Mouse (Mus musculus) right cerebral cortex, postnatal 25 days (tissue): ENCODE results near the gene Nrg4.
"Not testable (repeated sequence)": the region's sequence is repeated elsewhere in the genome, so short reads cannot be mapped to it uniquely, and the experiment has no call there.

Experiments used
- DNase-seq: peaks from one replicate; pipeline ENCODE4 v3.0.0; 2022

Nrg4 gene

GRCm38 (mm10) chr9:55313619-55314261 lies 12.9 kb downstream of the Nrg4 start:
- no peak for DNase-seq

- peak; percentile 51 for DNase-seq
Measured at GRCm38 (mm10) chr9:55311560-55311959, 15.1 kb downstream of the Nrg4 start.

GRCm38 (mm10) chr9:55308455-55308854 lies 18.2 kb downstream of the Nrg4 start:
- no peak for DNase-seq

GRCm38 (mm10) chr9:55307557-55307956 lies 19.1 kb downstream of the Nrg4 start:
- no peak for DNase-seq

GRCm38 (mm10) chr9:55307066-55307465 lies 19.6 kb downstream of the Nrg4 start:
- DNase-seq = no peak

DNA sequence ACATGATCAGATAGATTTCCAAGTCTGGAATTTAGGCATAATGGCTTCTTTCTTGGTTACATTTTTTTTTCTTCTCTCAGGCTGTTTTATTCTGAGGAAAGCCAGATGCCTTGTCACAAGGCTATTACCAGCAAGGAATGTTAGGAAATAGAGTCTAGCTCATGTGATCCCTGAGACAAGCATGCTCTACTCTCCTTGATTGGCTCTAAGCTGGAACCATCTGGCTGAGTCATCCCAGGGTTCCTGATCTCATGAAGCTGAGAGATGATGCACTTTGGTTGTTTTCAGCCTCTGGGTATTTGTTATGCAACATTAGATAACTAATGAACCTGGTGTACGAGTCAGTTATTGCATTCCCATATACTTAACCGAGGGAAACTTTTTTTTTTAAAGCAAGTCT lies 30.4 kb downstream of the Nrg4 start:
- no peak for DNase-seq

- DNase-seq = no peak
Measured at GRCm38 (mm10) chr9:55291966-55292365, 34.7 kb downstream of the Nrg4 start.

DNA sequence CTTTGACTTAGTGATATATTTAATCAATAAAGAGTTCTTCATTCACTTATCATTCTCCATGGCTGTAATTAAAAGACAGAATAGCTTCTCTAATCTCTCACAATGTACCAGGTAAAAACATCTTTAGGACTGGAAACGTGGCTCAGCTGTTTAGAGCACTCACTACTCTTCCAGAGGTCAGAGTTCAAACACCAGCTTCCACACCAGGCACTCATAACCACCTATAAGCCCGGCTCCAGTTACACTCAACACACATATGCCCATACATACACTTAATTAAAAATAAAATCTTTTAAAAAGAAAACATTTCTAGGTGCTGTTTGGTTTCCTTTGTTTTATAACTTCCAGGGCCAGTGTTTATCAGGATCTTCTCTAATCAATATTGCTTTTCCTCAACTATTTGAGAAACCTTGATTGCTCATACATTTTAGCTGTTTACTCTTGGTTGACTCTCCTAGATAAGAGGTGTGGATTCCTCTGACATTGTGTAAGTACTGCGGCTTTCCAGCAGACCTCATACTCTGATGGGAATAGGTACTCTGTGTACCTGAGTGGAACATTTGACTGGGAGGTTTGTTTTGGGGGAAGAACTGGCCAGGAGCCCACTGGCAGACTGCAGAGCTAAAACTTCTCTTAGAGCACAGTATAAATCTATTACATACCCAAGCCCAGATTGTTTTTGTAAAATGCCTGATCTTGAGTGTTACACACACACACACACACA lies 37.0 kb downstream of the Nrg4 start:
- DNase-seq = no peak

DNA sequence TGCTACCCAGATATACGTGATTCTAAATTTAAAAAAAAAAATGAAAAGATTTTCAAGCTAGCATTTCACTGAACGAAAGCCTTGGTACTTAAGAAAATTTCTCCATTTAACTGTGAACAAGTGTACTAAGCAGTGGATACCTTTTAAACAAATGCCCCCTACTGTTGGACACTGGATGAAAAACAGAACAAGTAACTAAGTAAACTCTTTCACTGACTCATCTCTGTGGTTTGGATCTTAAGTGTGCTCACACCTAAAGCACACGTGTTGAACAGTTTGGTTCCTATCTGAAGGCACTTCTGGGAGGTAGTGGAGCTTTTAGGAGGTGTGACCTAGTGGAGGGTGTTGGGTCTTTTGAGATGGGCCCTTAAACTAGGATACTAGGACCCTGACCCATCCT lies 41.4 kb downstream of the Nrg4 start:
- DNase-seq = no peak

GRCm38 (mm10) chr9:55283516-55283915 lies 43.1 kb downstream of the Nrg4 start:
- DNase-seq = no peak

GRCm38 (mm10) chr9:55279114-55279825 lies 47.4 kb downstream of the Nrg4 start:
- DNase-seq = no peak

- DNase-seq = no peak
Measured at GRCm38 (mm10) chr9:55277562-55277961, 49.1 kb downstream of the Nrg4 start.

DNA sequence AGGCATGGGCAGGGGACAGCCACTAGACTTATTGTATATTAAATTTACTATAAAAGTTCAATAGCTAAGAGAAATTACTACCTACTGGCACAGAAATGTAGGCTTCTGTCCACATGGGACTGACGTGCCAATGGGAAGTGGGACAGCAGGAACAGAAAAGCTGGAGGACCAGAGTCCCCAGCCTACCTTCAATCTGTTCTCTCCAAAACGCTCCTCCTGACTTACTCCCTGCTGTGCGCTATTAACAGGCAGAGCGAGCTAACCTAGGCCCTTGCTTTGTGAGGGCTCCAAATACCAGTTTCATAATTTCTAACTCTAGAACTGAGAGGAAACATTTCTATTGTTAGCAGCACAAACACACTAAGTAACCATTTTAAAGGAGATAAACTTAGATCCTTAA lies 52.7 kb downstream of the Nrg4 start:
- DNase-seq = peak; percentile 14

GRCm38 (mm10) chr9:55271960-55272560 lies 54.6 kb downstream of the Nrg4 start:
- DNase-seq = no peak

- DNase-seq = no peak
Measured at GRCm38 (mm10) chr9:55264356-55265302, 62.0 kb downstream of the Nrg4 start.

DNA sequence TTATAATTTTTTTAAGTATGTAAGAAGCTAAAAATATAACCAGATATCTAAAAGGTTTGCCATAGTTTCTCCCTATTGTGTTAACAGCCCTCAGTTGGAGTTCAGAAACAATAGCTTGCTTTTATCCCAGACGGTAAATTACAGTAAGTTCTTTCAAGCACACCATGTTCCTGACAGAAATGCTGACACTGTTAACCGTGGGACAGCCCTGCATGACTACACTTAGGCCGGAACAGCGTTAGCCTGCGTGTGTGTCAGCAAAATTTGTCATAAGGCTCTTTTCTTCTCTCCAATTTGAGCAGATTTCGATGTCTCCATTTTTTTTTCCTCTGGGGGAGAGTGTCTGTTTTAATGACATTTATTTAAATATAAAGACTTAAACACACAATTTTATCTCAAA lies 66.9 kb downstream of the Nrg4 start:
- no peak for DNase-seq

DNA sequence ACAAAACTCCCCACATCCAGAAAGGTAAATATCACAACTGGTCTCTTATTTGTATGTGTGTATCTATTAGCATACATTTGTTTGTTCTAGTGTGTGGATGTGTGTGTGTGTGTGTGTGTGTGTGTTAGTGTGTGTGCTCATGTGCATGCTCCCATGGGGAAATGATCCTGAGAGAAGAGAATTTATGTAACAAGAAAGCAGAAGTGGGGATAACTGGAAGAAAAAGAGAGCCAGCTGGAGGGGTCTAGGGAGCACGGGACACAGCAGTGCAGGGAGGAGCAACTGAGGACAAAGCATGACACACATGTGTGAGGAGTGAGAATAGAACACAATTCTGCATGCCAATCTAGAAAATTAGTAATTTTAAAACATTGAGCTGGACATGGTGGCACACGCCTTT lies 69.5 kb downstream of the Nrg4 start:
- no peak for DNase-seq

DNA sequence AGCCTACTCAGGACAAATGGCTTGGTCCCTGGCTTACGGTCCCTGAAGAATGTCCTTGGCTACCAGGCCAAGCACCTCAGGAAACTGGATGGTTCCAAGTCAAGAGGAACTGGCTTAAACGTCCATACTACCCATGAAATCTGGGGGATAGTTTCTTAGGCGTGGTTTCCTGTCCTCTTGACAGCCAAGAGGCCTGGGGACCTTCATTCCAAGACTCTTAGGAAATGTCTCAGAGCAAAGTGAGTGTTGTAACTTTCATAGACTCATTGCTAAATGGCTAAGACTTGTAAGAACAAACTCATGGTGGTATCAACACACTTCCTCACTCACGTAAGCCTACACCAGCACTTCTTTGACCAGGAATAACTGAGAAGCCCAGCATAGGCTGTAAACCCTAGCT lies 71.0 kb downstream of the Nrg4 start:
- no peak for DNase-seq

GRCm38 (mm10) chr9:55255056-55255455 lies 71.6 kb downstream of the Nrg4 start:
- no peak for DNase-seq

GRCm38 (mm10) chr9:55253849-55254248 lies 72.8 kb downstream of the Nrg4 start:
- no peak for DNase-seq

DNA sequence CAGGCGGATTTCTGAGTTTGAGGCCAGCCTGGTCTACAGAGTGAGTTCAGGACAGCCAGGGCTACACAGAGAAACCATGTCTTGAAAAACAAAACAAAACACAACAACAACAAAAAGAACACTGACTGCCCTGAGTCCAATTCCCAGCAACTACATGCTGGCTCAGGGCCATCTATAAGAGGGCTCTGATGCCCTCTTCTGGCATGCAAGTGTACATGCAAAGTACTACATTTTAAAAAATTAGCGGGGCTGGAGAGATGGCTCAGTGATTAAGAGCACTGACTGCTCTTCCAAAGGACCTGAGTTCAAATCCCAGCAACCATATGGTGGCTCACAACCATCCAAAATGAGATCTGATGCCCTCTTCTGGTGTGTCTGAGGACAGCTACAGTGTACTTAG lies 74.5 kb downstream of the Nrg4 start:
- DNase-seq = not testable (repeated sequence)

DNA sequence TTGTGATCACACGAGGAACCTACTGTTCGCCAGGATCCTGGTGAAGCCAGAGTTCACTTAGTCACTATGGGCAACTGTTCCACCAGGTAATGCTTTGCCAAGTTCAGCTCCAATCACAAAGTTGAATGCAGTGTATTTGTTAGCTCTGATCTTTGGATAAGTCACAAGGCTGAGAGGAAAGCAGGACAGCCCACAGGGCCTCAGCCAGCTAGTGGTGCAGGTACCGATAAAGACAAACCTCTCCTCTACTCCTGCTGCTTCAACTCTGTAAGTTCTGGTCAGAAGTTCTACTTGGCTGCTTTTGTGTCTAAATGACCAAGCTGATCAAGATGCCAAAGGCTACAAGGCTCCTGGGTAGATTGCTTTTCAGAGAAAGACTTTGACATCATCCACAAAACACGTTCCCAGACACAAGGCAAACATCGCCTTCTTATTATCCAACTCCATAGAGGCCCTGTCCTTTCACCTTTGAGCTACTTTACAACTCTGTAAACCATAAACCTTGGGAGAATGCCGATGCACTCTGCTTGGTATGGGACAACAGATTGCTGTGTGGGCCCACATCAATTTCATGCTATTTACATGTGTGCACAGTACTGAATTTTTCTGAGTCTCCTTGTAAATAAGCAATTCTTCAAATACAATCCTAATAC lies 75.9 kb downstream of the Nrg4 start:
- no peak for DNase-seq
